Mouse (Mus musculus) embryo, embryonic 11.5 days (tissue): ENCODE results near the gene Ninj1.

Experiments used
- DNase-seq: peaks from one replicate; pipeline ENCODE4 v3.0.0-alpha.2; 2012; ENCODE audit warnings: low read depth, low spot score

The Ninj1 gene

GRCm38 (mm10) chr13:49225633-49226032 lies 38.3 kb downstream of the Ninj1 start:
- no peak for DNase-seq

GRCm38 (mm10) chr13:49233792-49234572 lies 46.7 kb downstream of the Ninj1 start:
- DNase-seq = no peak

GRCm38 (mm10) chr13:49234711-49235110 lies 47.4 kb downstream of the Ninj1 start:
- DNase-seq = no peak

- no peak for DNase-seq
Measured at GRCm38 (mm10) chr13:49237617-49238016, 50.3 kb downstream of the Ninj1 start.

GRCm38 (mm10) chr13:49238737-49239136 lies 51.5 kb downstream of the Ninj1 start:
- DNase-seq = no peak

- DNase-seq = no peak
Measured at GRCm38 (mm10) chr13:49242321-49243065, 55.2 kb downstream of the Ninj1 start.

- DNase-seq = no peak
Measured at GRCm38 (mm10) chr13:49243492-49243891, 56.2 kb downstream of the Ninj1 start.

- no peak for DNase-seq
Measured at GRCm38 (mm10) chr13:49245251-49245650, 58.0 kb downstream of the Ninj1 start.
